Mouse (Mus musculus): ENCODE measurements around the gene Tctex1d2. TPM values are rescaled to one million over a fixed set of nuclear protein-coding genes. Genes with fewer than 3 reads are reported as not detected.
"Not testable (repeated sequence)": the region's sequence is repeated elsewhere in the genome, so short reads cannot be mapped to it uniquely, and the experiment has no call there.

The Tctex1d2 gene
- total RNA-seq, 2 experiments from 2014 or later: 0.96 to 3.7 TPM

GRCm38 (mm10) chr16:32430474-32431046, 11.1 kb downstream of the Tctex1d2 start, which contains the start of gene Pcyt1a:
Pcyt1a (plus strand) TSS chr16:32430921.
- peak; percentile 90 for ATAC-seq (replicated peaks; ENCODE audit: low FRiP score, poor library complexity, severe bottlenecking)

GRCm38 (mm10) chr16:32431047-32431591, 11.6 kb downstream of the Tctex1d2 start:
- ATAC-seq (replicated peaks; ENCODE audit: low FRiP score, poor library complexity, severe bottlenecking): peak; percentile 72

- ATAC-seq (replicated peaks; ENCODE audit: low FRiP score, poor library complexity, severe bottlenecking): no peak
These were observed 12.4 kb downstream of the Tctex1d2 start for GRCm38 (mm10) chr16:32431926-32432325.

- ATAC-seq (replicated peaks; ENCODE audit: low FRiP score, poor library complexity, severe bottlenecking): no peak
These were observed 13.6 kb downstream of the Tctex1d2 start for GRCm38 (mm10) chr16:32433138-32433537.

GRCm38 (mm10) chr16:32434066-32434465, 14.6 kb downstream of the Tctex1d2 start:
- ATAC-seq (replicated peaks; ENCODE audit: low FRiP score, poor library complexity, severe bottlenecking): no peak

GRCm38 (mm10) chr16:32434691-32435090, 15.2 kb downstream of the Tctex1d2 start:
- no peak for ATAC-seq (replicated peaks; ENCODE audit: low FRiP score, poor library complexity, severe bottlenecking)

GRCm38 (mm10) chr16:32436657-32437056, 17.2 kb downstream of the Tctex1d2 start:
- ATAC-seq (replicated peaks; ENCODE audit: low FRiP score, poor library complexity, severe bottlenecking): no peak

GRCm38 (mm10) chr16:32437266-32437665, 17.8 kb downstream of the Tctex1d2 start:
- ATAC-seq (replicated peaks; ENCODE audit: low FRiP score, poor library complexity, severe bottlenecking): no peak

- ATAC-seq (replicated peaks; ENCODE audit: low FRiP score, poor library complexity, severe bottlenecking): no peak
These were observed 21.9 kb downstream of the Tctex1d2 start for GRCm38 (mm10) chr16:32441432-32441831.

- ATAC-seq (replicated peaks; ENCODE audit: low FRiP score, poor library complexity, severe bottlenecking): not testable (repeated sequence)
These were observed 25.1 kb downstream of the Tctex1d2 start for GRCm38 (mm10) chr16:32444615-32445014.

- ATAC-seq (replicated peaks; ENCODE audit: low FRiP score, poor library complexity, severe bottlenecking): no peak
These were observed 26.1 kb downstream of the Tctex1d2 start for GRCm38 (mm10) chr16:32445558-32445957.

GRCm38 (mm10) chr16:32446563-32447138, 27.1 kb downstream of the Tctex1d2 start:
- no peak for ATAC-seq (replicated peaks; ENCODE audit: low FRiP score, poor library complexity, severe bottlenecking)

GRCm38 (mm10) chr16:32449665-32450064, 30.2 kb downstream of the Tctex1d2 start:
- peak; percentile 95 for ATAC-seq (replicated peaks; ENCODE audit: low FRiP score, poor library complexity, severe bottlenecking)

GRCm38 (mm10) chr16:32450133-32450532, 30.6 kb downstream of the Tctex1d2 start:
- ATAC-seq (replicated peaks; ENCODE audit: low FRiP score, poor library complexity, severe bottlenecking): peak; percentile 16; the same call in 1 of the 2 replicates

- no peak for ATAC-seq (replicated peaks; ENCODE audit: low FRiP score, poor library complexity, severe bottlenecking)
These were observed 33.6 kb downstream of the Tctex1d2 start for GRCm38 (mm10) chr16:32453102-32453501.

- no peak for ATAC-seq (replicated peaks; ENCODE audit: low FRiP score, poor library complexity, severe bottlenecking)
These were observed 35.1 kb downstream of the Tctex1d2 start for GRCm38 (mm10) chr16:32454646-32455045.

- ATAC-seq (replicated peaks; ENCODE audit: low FRiP score, poor library complexity, severe bottlenecking): no peak
These were observed 36.6 kb downstream of the Tctex1d2 start for GRCm38 (mm10) chr16:32456086-32456485.

GRCm38 (mm10) chr16:32456761-32457160, 37.3 kb downstream of the Tctex1d2 start:
- no peak for ATAC-seq (replicated peaks; ENCODE audit: low FRiP score, poor library complexity, severe bottlenecking)

- peak; percentile 96 for ATAC-seq (replicated peaks; ENCODE audit: low FRiP score, poor library complexity, severe bottlenecking)
These were observed 38.3 kb downstream of the Tctex1d2 start for GRCm38 (mm10) chr16:32457589-32458386.

- no peak for ATAC-seq (replicated peaks; ENCODE audit: low FRiP score, poor library complexity, severe bottlenecking)
These were observed 41.0 kb downstream of the Tctex1d2 start for GRCm38 (mm10) chr16:32460518-32460917.

GRCm38 (mm10) chr16:32461713-32462112, 42.2 kb downstream of the Tctex1d2 start:
- no peak for ATAC-seq (replicated peaks; ENCODE audit: low FRiP score, poor library complexity, severe bottlenecking)
